Mouse (Mus musculus) brain, embryonic 14.5 days (tissue): ENCODE data around the gene Map3k9.

Experiments
- CTCF ChIP-seq: fragments of 200-500 bp; IDR thresholded peaks from 2 replicates; pipeline ENCODE4 v1.5.1; 2012; ENCODE audit warnings: inconsistent platforms, mild to moderate bottlenecking, moderate library complexity, borderline replicate concordance; ENCODE audit not compliant: insufficient read depth, insufficient read length; ENCODE audit errors: extremely low read depth
- POLR2A ChIP-seq: fragments of 200-500 bp; IDR thresholded peaks from 2 replicates; pipeline ENCODE4 v1.6.1; 2012; ENCODE audit warnings: mild to moderate bottlenecking, inconsistent platforms, borderline replicate concordance; ENCODE audit not compliant: poor library complexity, insufficient read depth, insufficient read length, severe bottlenecking; ENCODE audit errors: extremely low read depth

- TF ChIP-seq POLR2A (no peak), CTCF (peak; percentile 99)
Observed at GRCm38 (mm10) chr12:81788672-81789084, 7.7 kb upstream of the Map3k9 start.
